Mouse (Mus musculus): ENCODE results near the gene Pank4. TPM values are rescaled to one million over a fixed set of nuclear protein-coding genes. Genes with fewer than 3 reads are reported as not detected.

Gene Pank4
- polyA plus RNA-seq, 1 experiment, result 22.2 TPM

- H3K79me2 ChIP-seq (ENCODE audit: control insufficient read depth, insufficient read depth), result no peaks in the 10 kb centered on the region
- peaks cover 49% of the 10 kb centered on the region for H3K36me3 ChIP-seq (ENCODE audit: control insufficient read depth, insufficient read depth)
- no peak overlapping the region for H3ac ChIP-seq (ENCODE audit: control insufficient read depth, insufficient read length, low read depth)
- TF ChIP-seq CTCF (IDR thresholded peaks at IDR 0.05; ENCODE audit: control insufficient read depth, insufficient read depth, insufficient read length) (no peak), MAX (IDR thresholded peaks at IDR 0.05) (no peak), MYOG (IDR thresholded peaks at IDR 0.05; ENCODE audit: control insufficient read depth, extremely low read depth, insufficient read length) (no peak), FOSL1 (IDR thresholded peaks at IDR 0.05; ENCODE audit: insufficient read depth, low read length, poor library complexity, severe bottlenecking) (no peak), MYOD1 (IDR thresholded peaks at IDR 0.05; ENCODE audit: control insufficient read depth, insufficient read length, low read depth) (no peak), CEBPB (IDR thresholded peaks at IDR 0.05; ENCODE audit: low read depth) (no peak)
- no peaks in the 10 kb centered on the region for H3K79me3 ChIP-seq (ENCODE audit: low read depth)
- H3K4me3 ChIP-seq (ENCODE audit: insufficient read depth, poor library complexity, severe bottlenecking), result no peak overlapping the region
- H3K27me3 ChIP-seq (ENCODE audit: control insufficient read depth, insufficient read depth, insufficient read length), result no peaks in the 10 kb centered on the region
Measured at GRCm38 (mm10) chr4:154980110-154980509, 16.2 kb downstream of the Pank4 start.

DNA sequence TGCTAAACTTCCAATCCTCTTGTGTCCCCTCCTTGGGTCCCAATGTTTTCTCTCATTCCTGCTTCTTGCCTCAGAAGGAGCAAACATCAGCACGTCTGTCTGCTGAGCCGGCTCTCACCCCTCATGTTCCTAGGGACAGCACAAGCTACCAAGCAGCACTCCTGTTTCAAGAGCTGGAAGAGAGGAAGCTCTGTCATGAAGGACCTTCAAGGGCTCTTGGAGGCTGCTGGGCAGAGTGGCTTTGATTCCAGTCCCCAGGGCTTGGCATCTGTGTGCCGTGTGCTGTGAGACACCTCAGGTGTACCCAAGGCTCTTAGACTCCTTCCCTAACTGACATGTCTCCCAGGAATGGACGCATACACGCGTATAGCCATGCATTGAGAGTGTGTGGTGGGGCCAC, 17.2 kb downstream of the Pank4 start:
- Histone ChIP-seq H3K79me2 (ENCODE audit: control insufficient read depth, insufficient read depth) (no peaks in the 10 kb centered on the region), H3K79me3 (ENCODE audit: low read depth) (no peaks in the 10 kb centered on the region), H3ac (ENCODE audit: control insufficient read depth, insufficient read length, low read depth) (no peak overlapping the region), H3K36me3 (ENCODE audit: control insufficient read depth, insufficient read depth) (peaks cover 39% of the 10 kb centered on the region), H3K4me3 (ENCODE audit: insufficient read depth, poor library complexity, severe bottlenecking) (no peak overlapping the region), H3K27me3 (ENCODE audit: control insufficient read depth, insufficient read depth, insufficient read length) (no peaks in the 10 kb centered on the region)
- TF ChIP-seq MAX (IDR thresholded peaks at IDR 0.05) (no peak), CTCF (IDR thresholded peaks at IDR 0.05; ENCODE audit: control insufficient read depth, insufficient read depth, insufficient read length) (no peak), FOSL1 (IDR thresholded peaks at IDR 0.05; ENCODE audit: insufficient read depth, low read length, poor library complexity, severe bottlenecking) (no peak), MYOG (IDR thresholded peaks at IDR 0.05; ENCODE audit: control insufficient read depth, extremely low read depth, insufficient read length) (no peak), MYOD1 (IDR thresholded peaks at IDR 0.05; ENCODE audit: control insufficient read depth, insufficient read length, low read depth) (no peak), CEBPB (IDR thresholded peaks at IDR 0.05; ENCODE audit: low read depth) (no peak), USF1 (IDR thresholded peaks at IDR 0.05; ENCODE audit: low read depth) (no peak)

GRCm38 (mm10) chr4:154981530-154981929, 17.6 kb downstream of the Pank4 start:
- Histone ChIP-seq H3K27me3 (ENCODE audit: control insufficient read depth, insufficient read depth, insufficient read length) (peaks cover 1% of the 10 kb centered on the region), H3K36me3 (ENCODE audit: control insufficient read depth, insufficient read depth) (peaks cover 35% of the 10 kb centered on the region), H3K79me3 (ENCODE audit: low read depth) (no peaks in the 10 kb centered on the region), H3K4me3 (ENCODE audit: insufficient read depth, poor library complexity, severe bottlenecking) (no peak overlapping the region), H3K79me2 (ENCODE audit: control insufficient read depth, insufficient read depth) (no peaks in the 10 kb centered on the region), H3ac (ENCODE audit: control insufficient read depth, insufficient read length, low read depth) (no peak overlapping the region)
- TF ChIP-seq CTCF (IDR thresholded peaks at IDR 0.05; ENCODE audit: control insufficient read depth, insufficient read depth, insufficient read length) (no peak), USF1 (IDR thresholded peaks at IDR 0.05; ENCODE audit: low read depth) (no peak), MYOG (IDR thresholded peaks at IDR 0.05; ENCODE audit: control insufficient read depth, extremely low read depth, insufficient read length) (no peak), MYOD1 (IDR thresholded peaks at IDR 0.05; ENCODE audit: control insufficient read depth, insufficient read length, low read depth) (no peak), MAX (IDR thresholded peaks at IDR 0.05) (no peak), CEBPB (IDR thresholded peaks at IDR 0.05; ENCODE audit: low read depth) (no peak), FOSL1 (IDR thresholded peaks at IDR 0.05; ENCODE audit: insufficient read depth, low read length, poor library complexity, severe bottlenecking) (no peak)

DNA sequence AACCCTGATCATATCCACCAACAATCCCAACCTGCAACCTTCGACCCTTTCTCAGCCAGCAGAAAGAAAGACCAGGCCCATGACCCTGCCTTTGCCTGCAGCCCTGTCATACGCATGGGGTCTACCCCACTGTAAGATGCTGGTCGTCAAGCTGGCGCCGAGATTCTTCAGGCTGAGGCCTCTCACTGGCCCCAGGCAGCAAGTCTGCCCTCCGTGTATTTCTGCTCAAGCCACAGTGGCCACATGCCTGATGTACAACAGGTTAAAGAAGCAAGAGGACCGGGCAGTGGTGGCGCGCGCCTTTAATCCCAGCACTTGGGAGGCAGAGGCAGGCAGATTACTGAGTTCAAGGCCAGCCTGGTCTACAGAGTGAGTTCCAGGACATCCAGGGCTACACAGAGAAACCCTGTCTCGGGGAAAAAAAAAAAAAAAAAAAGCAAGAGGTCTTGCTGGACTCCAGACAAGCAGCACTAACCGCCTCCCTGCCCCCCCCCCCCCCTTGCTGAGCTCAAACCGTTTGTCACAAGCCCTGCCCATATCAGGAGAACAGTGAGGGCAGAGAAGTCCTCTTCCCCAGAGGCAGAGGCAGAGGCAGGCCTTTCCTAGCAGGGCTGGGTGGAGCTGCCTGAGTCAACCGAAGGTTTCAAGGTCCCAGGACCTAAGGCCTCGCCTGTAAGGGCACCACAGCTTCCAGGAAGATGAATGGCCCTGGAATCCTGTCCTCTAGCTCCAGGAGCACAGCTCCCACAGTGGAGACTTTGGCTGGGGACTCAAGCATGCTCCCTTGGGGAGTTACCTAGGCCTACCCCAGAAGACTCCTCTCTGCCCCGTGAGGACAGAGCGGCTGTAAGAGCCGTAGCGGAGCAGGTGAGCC, 18.6 kb downstream of the Pank4 start:
- H3K4me3 ChIP-seq (ENCODE audit: insufficient read depth, poor library complexity, severe bottlenecking), result no peak overlapping the region
- no peaks in the 10 kb centered on the region for H3K79me3 ChIP-seq (ENCODE audit: low read depth)
- H3K36me3 ChIP-seq (ENCODE audit: control insufficient read depth, insufficient read depth), result peaks cover 27% of the 10 kb centered on the region
- TF ChIP-seq USF1 (IDR thresholded peaks at IDR 0.05; ENCODE audit: low read depth), result no peak
- no peak for TF ChIP-seq FOSL1 (IDR thresholded peaks at IDR 0.05; ENCODE audit: insufficient read depth, low read length, poor library complexity, severe bottlenecking)
- no peak for TF ChIP-seq CTCF (IDR thresholded peaks at IDR 0.05; ENCODE audit: control insufficient read depth, insufficient read depth, insufficient read length)
- TF ChIP-seq MYOD1 (IDR thresholded peaks at IDR 0.05; ENCODE audit: control insufficient read depth, insufficient read length, low read depth), result no peak
- TF ChIP-seq MAX (IDR thresholded peaks at IDR 0.05), result no peak
- TF ChIP-seq CEBPB (IDR thresholded peaks at IDR 0.05; ENCODE audit: low read depth), result no peak
- no peak for TF ChIP-seq MYOG (IDR thresholded peaks at IDR 0.05; ENCODE audit: control insufficient read depth, extremely low read depth, insufficient read length)
- H3ac ChIP-seq (ENCODE audit: control insufficient read depth, insufficient read length, low read depth), result no peak overlapping the region
- H3K27me3 ChIP-seq (ENCODE audit: control insufficient read depth, insufficient read depth, insufficient read length), result peaks cover 11% of the 10 kb centered on the region
- no peaks in the 10 kb centered on the region for H3K79me2 ChIP-seq (ENCODE audit: control insufficient read depth, insufficient read depth)

DNA sequence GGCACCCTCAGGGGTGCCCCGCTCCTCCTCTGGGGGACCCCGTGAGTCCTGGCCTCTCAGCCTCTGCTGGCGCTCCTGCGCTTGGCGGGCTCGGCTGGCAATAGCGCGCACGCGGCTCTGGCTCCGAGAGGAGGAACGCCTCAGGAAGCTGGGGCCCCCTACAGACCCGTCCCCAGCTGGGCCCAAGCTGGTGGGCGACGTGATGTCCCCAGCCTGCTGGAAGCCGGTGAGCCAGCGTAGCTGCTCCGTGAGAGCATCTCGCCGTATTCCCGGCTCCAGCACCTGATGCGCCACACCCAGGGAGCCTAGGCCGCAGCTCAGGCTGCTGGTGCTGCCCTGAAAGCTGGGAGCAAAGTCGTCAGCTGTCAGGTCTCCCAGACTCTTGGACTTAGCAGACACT, 19.8 kb downstream of the Pank4 start:
- TF ChIP-seq MYOD1 (IDR thresholded peaks at IDR 0.05; ENCODE audit: control insufficient read depth, insufficient read length, low read depth), result no peak
- TF ChIP-seq USF1 (IDR thresholded peaks at IDR 0.05; ENCODE audit: low read depth), result no peak
- TF ChIP-seq MYOG (IDR thresholded peaks at IDR 0.05; ENCODE audit: control insufficient read depth, extremely low read depth, insufficient read length), result no peak
- no peak for TF ChIP-seq CEBPB (IDR thresholded peaks at IDR 0.05; ENCODE audit: low read depth)
- TF ChIP-seq MAX (IDR thresholded peaks at IDR 0.05), result no peak
- TF ChIP-seq FOSL1 (IDR thresholded peaks at IDR 0.05; ENCODE audit: insufficient read depth, low read length, poor library complexity, severe bottlenecking), result no peak
- H3K79me3 ChIP-seq (ENCODE audit: low read depth), result no peaks in the 10 kb centered on the region
- no peak overlapping the region for H3ac ChIP-seq (ENCODE audit: control insufficient read depth, insufficient read length, low read depth)
- H3K27me3 ChIP-seq (ENCODE audit: control insufficient read depth, insufficient read depth, insufficient read length), result peaks cover 24% of the 10 kb centered on the region
- peaks cover 14% of the 10 kb centered on the region for H3K36me3 ChIP-seq (ENCODE audit: control insufficient read depth, insufficient read depth)
- H3K79me2 ChIP-seq (ENCODE audit: control insufficient read depth, insufficient read depth), result no peaks in the 10 kb centered on the region
- no peak overlapping the region for H3K4me3 ChIP-seq (ENCODE audit: insufficient read depth, poor library complexity, severe bottlenecking)
